Comparison of ENCODE assay signal across 8 mouse cellular contexts in the genomic region with DNA sequence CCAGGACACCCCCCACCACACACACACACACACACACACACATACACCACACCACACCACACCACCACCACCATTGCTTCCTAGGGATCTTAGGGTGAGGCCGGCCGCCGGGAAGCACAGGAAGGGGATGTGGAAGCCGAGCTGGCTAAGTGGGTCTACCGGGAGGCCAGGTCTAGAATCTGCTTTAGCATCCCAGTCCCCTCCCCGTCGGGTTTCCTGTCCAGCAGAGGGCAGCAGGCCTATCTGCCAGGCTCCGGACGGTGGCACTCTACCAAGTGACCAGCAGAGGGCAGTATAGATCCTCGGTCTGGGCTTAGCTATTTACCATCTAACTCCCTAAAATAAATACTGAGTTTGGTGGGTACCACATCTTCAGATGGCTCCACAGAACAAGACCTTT.
DNase-seq lines count a peak whose midpoint lies in the region; ATAC-seq lines count a peak whose summit lies in the region.

No protein-coding gene starts in this region.

- peaks cover 12% of the 10 kb centered on the region for H3K4me1 ChIP-seq in hindbrain, embryonic 14.5 days (replicated peaks; ENCODE audit: control insufficient read depth, insufficient read depth, low read length)

- WGBS in hindbrain, embryonic 14.5 days = 0% methylated on average over 10 of the region's 10 CpGs

- DNase-seq in R1 (ENCODE audit: low read depth, low spot score) = peak; percentile 87
- DNase-seq in cerebellum, postnatal 14 days = peak; percentile 97 to 98
- DNase-seq in frontal cortex, postnatal 25 days (ENCODE audit: low spot score in 2 of 2) = peak; percentile 87 to 89
- DNase-seq in hindbrain, embryonic 14.5 days (ENCODE audit: low spot score) = peak; percentile 98
- DNase-seq in layer of hippocampus, postnatal 36 days = peak; percentile 88 to 89
- DNase-seq in lung, postnatal 25 days (ENCODE audit: low spot score) = peak; percentile 80
- peak; percentile 92 for DNase-seq in retina, postnatal 1 day
- DNase-seq in thymus, postnatal 4 days = peak; percentile 88

- peaks cover 10% of the 10 kb centered on the region; the same call in 1 of the 2 replicates for H3K27me3 ChIP-seq in hindbrain, embryonic 14.5 days (ENCODE audit: control insufficient read depth, insufficient read depth, low read length)

- H3K27ac ChIP-seq in hindbrain, embryonic 14.5 days = peak overlapping the region; percentile 97

- no peaks in the 10 kb centered on the region for H3K36me3 ChIP-seq in hindbrain, embryonic 14.5 days (replicated peaks; ENCODE audit: control insufficient read depth, insufficient read depth)

- peak; percentile 59 for ATAC-seq in hindbrain, embryonic 14.5 days (ENCODE audit: low FRiP score)

- H3K4me2 ChIP-seq in hindbrain, embryonic 14.5 days (replicated peaks) = peak overlapping the region; percentile 84

- no peaks in the 10 kb centered on the region for H3K9me3 ChIP-seq in hindbrain, embryonic 14.5 days (ENCODE audit: control insufficient read depth, low read length)

- H3K9ac ChIP-seq in hindbrain, embryonic 14.5 days = peak overlapping the region; percentile 99

- peak overlapping the region; percentile 89 for H3K4me3 ChIP-seq in hindbrain, embryonic 14.5 days (replicated peaks; ENCODE audit: low read length)

Comparison
In these comparisons a context has a peak if more than half of its experiments do, and no peak if none do; other contexts are left out.
1. Peak in every context shown above with its lines: DNase-seq, ATAC-seq, H3K4me3 ChIP-seq and H3K27ac ChIP-seq.